Mouse (Mus musculus) embryonic facial prominence, embryonic 11.5 days (tissue): Measurements from ENCODE around the gene Otud4. TPM values are rescaled to one million over a fixed set of nuclear protein-coding genes. Genes with fewer than 3 reads are reported as not detected.
"Not testable (repeated sequence)": the region's sequence is repeated elsewhere in the genome, so short reads cannot be mapped to it uniquely, and the experiment has no call there.

Source experiments
- ATAC-seq: fragments of 200-750 bp; cut with Nextera tagmentation; replicated peaks from 2 replicates; pipeline ENCODE4 v1.8.0; 2017; ENCODE audit warnings: low read depth; ENCODE audit not compliant: insufficient number of reproducible peaks, low FRiP score, low TSS enrichment
- DNase-seq: peaks from one replicate; pipeline ENCODE4 v3.0.0-alpha.2; 2015; ENCODE audit warnings: low spot score
- H3K27ac ChIP-seq: fragments of 300-500 bp; sonication (generic); replicated peaks from 2 replicates; pipeline ENCODE4 v1.5.1; 2014; ENCODE audit warnings: mild to moderate bottlenecking, low read depth, low read length, control low read depth
- H3K27me3 ChIP-seq: fragments of 300-500 bp; sonication (generic); 2 replicates; pipeline ENCODE4 v1.6.1; 2014; ENCODE audit warnings: mild to moderate bottlenecking, low read length, moderate library complexity, mixed read lengths; ENCODE audit not compliant: control insufficient read depth, insufficient read depth
- H3K36me3 ChIP-seq: fragments of 300-500 bp; sonication (generic); replicated peaks from 2 replicates; pipeline ENCODE4 v1.6.1; 2014; ENCODE audit warnings: low read depth, mild to moderate bottlenecking, low read length, moderate library complexity, mixed read lengths; ENCODE audit not compliant: control insufficient read depth, insufficient read depth
- H3K4me1 ChIP-seq: fragments of 300-500 bp; sonication (generic); 2 replicates; pipeline ENCODE4 v1.6.1; 2014; ENCODE audit warnings: low read length, mixed read lengths; ENCODE audit not compliant: control insufficient read depth, insufficient read depth
- H3K4me2 ChIP-seq: fragments of 300-500 bp; sonication (generic); 2 replicates; pipeline ENCODE4 v1.6.1; 2014; ENCODE audit warnings: low read depth, mild to moderate bottlenecking, control low read depth, low read length, moderate library complexity
- H3K4me3 ChIP-seq: fragments of 300-500 bp; sonication (generic); 2 replicates; pipeline ENCODE4 v1.5.1; 2014; ENCODE audit warnings: low read depth, low read length, control low read depth
- H3K9ac ChIP-seq: fragments of 300-500 bp; sonication (generic); replicated peaks from 2 replicates; pipeline ENCODE4 v1.6.1; 2014; ENCODE audit warnings: mild to moderate bottlenecking, control low read depth, low read length
- H3K9me3 ChIP-seq: fragments of 300-500 bp; sonication (generic); replicated peaks from 2 replicates; pipeline ENCODE4 v1.6.1; 2016; ENCODE audit warnings: mild to moderate bottlenecking, low read length, inconsistent platforms, mixed read lengths; ENCODE audit not compliant: control insufficient read depth
- WGBS: fragments of 180-500 bp; shearing (Covaris S2); extraction: QIAGEN DNeasy Blood & Tissue Kit; methylation state at CpG from one replicate; pipeline ENCODE4 v1.1.7; 2014; 5-methylcytosine and 5-hydroxymethylcytosine counted together
- polyA plus RNA-seq: library from polyadenylated mRNA; unstranded; fragments of >200 nt; fragmentation: Nextera tagmentation; extraction: Ambion mirVana; gene quantifications from 2 replicates; pipeline ENCODE4 v1.2.1, GENCODE M21; 2014

Gene Otud4
- 19.5 and 22.9 TPM in 2 replicates for polyA plus RNA-seq

DNA sequence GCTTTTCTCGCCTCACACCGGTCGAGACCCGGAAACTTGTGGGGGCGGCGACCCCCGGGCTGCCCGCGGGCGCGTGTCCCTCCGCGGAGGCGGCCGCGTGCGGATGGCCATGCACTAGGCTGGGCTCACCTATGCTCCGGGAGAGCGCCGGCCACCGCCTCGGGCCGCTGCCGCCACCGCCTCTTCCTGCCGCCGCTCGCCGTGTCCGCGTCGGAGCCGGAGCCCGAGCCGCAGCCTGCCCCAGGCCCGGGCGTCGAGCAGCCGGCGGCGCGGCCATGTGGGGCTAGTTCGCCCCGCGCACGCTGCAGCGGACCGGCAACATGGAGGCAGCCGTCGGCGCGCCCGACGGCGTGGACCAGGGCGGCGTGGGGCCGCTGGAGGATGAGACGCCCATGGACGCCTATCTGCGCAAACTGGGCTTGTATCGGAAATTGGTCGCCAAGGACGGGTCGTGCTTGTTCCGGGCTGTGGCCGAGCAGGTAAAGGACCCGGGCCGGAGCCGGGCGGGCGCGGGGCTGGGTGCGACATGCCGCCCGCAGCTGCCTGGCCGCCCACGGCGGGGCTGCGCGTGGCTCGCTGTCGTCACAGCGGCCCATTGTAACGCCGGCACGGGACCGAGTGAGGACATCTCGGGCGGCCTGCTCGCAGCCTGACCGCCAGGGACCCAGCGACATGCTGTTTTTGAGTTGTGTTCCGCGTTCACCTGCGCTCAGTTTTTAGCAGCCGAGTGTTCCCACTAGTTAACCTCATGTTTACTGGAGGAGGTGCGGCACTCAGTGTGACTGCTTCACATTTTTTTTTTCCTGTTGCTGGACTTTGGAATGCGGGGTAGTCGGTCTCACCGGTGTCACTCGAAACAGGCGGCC is at the start of gene Otud4:
TSS of gene Otud4 (plus strand) at position 33 of the 866 bp plus-strand sequence.
- ATAC-seq (peak; percentile 68), DNase-seq (peak; percentile 59)
- Histone ChIP-seq H3K36me3 (no peaks in the 10 kb centered on the region), H3K4me1 (no peaks in the 10 kb centered on the region), H3K4me2 (peak within 1 kb of the TSS; percentile 73), H3K27ac (peak within 1 kb of the TSS; percentile 90), H3K4me3 (peak within 1 kb of the TSS; percentile 92), H3K27me3 (no peaks in the 10 kb centered on the region), H3K9ac (peak within 1 kb of the TSS; percentile 89), H3K9me3 (no peaks in the 10 kb centered on the region)
- under 1% methylated on average over 101 of the region's 103 CpGs for WGBS

DNA sequence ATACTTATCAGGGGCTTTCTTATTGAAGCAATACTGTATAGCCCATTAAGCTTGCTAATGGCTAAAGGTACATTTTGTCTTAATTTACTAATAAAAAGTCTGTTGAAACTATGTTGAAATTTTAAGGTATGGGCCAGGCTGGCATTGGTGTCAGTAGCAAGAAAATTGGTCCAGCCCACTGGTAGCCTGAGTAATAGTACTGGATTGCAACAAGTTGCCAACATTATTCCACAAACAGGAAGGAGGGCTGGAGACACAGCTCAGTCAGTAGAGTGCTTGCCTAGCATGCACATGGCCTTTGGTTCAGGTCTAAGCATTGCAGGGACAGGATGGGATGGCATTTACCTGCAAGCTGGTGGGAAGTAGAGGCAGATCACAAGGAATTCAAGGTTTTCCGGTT is 38.5 kb upstream of the Otud4 start:
- no peak overlapping the region for H3K4me3 ChIP-seq
- H3K27me3 ChIP-seq = no peaks in the 10 kb centered on the region
- WGBS = 83% methylated on average over 1 of the region's 1 CpGs
- H3K9ac ChIP-seq = no peak overlapping the region
- no peaks in the 10 kb centered on the region for H3K36me3 ChIP-seq
- H3K4me1 ChIP-seq = no peaks in the 10 kb centered on the region
- no peak overlapping the region for H3K4me2 ChIP-seq
- no peaks in the 10 kb centered on the region for H3K9me3 ChIP-seq
- no peak overlapping the region for H3K27ac ChIP-seq
- ATAC-seq = no peak
- no peak for DNase-seq

DNA sequence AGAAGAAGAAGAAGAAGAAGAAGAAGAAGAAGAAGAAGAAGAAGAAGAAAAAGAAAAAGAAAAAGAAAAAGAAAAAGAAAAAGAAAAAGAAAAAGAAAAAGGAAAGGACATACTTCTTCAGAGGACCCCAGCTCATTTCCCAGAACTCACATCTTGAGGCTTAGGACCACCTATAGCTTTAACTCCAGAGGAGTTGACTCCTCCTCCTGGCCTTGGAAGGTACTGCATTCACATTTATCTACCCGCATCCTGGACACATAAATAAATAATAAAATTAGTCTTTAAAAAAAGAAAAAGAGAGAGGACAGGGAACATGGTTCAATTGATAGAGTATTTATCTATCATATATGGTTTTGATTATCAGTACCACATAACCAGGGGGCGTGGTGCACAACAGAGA is 36.2 kb upstream of the Otud4 start:
- not testable (repeated sequence) for H3K36me3 ChIP-seq, H3K27ac ChIP-seq, H3K4me2 ChIP-seq, H3K4me1 ChIP-seq, ATAC-seq, H3K9ac ChIP-seq, H3K9me3 ChIP-seq, H3K27me3 ChIP-seq, H3K4me3 ChIP-seq
- DNase-seq = peak; percentile 82
- WGBS = 39% methylated on average over 2 of the region's 2 CpGs

DNA sequence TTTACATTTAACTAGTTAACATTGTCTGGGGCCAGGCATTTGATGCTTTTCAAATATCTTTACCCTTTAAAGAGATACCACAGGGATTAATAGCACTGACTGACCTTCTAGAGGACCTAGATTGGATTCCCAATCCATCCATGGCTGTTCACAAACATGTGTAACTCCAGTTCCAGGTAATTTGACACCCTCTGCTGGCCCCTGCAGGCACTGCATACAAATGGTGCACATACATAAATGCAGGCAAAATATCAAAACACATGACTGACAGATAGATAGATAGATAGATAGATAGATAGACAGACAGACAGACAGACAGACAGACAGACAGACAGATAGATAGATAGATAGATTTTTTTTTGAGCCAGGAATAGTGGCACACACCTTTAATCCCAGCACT is 33.2 kb upstream of the Otud4 start:
- Histone ChIP-seq H3K4me3 (no peak overlapping the region), H3K9ac (no peak overlapping the region), H3K36me3 (no peaks in the 10 kb centered on the region), H3K4me1 (no peaks in the 10 kb centered on the region), H3K4me2 (no peak overlapping the region), H3K27ac (no peak overlapping the region), H3K27me3 (no peaks in the 10 kb centered on the region), H3K9me3 (no peaks in the 10 kb centered on the region)
- ATAC-seq (no peak), DNase-seq (peak; percentile 50)

- no peak overlapping the region for H3K4me3 ChIP-seq
- H3K27ac ChIP-seq = no peak overlapping the region
- WGBS = 54% methylated on average over 5 of the region's 5 CpGs
- no peak overlapping the region for H3K9ac ChIP-seq
- no peaks in the 10 kb centered on the region for H3K36me3 ChIP-seq
- peak; percentile 40 for DNase-seq
- no peaks in the 10 kb centered on the region for H3K27me3 ChIP-seq
- ATAC-seq = no peak
- H3K4me2 ChIP-seq = no peak overlapping the region
- no peaks in the 10 kb centered on the region for H3K9me3 ChIP-seq
- no peaks in the 10 kb centered on the region for H3K4me1 ChIP-seq
Measured at GRCm38 (mm10) chr8:79606751-79607300, 32.6 kb upstream of the Otud4 start.

DNA sequence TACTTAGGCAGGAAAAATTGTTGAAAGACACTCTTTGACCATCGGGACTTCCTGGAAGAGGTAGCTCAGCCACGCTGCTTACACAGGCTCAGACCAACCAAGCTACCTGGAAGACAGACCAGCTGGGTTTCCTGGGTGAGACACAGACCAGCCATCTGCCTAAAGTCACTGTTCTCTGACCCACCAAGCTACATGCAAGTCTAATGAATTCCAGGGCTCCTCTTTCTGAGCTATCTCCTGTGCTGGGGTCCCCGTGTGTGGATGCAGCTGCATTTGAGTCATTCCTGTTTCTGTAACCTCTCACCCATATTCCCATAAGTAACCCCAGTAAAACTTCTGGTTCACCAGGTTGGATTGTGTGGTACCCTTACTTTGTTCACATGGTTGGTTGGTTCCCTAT is 30.7 kb upstream of the Otud4 start:
- no peak overlapping the region for H3K27ac ChIP-seq
- DNase-seq = no peak
- no peak for ATAC-seq
- H3K27me3 ChIP-seq = no peaks in the 10 kb centered on the region
- no peaks in the 10 kb centered on the region for H3K36me3 ChIP-seq
- 78% methylated on average over 3 of the region's 3 CpGs for WGBS
- no peaks in the 10 kb centered on the region for H3K4me1 ChIP-seq
- H3K4me2 ChIP-seq = no peak overlapping the region
- no peak overlapping the region for H3K4me3 ChIP-seq
- no peak overlapping the region for H3K9ac ChIP-seq
- no peaks in the 10 kb centered on the region for H3K9me3 ChIP-seq

GRCm38 (mm10) chr8:79610268-79610667 is 29.1 kb upstream of the Otud4 start:
- Histone ChIP-seq H3K9me3 (no peaks in the 10 kb centered on the region), H3K9ac (no peak overlapping the region), H3K4me3 (no peak overlapping the region), H3K4me2 (no peak overlapping the region), H3K27me3 (no peaks in the 10 kb centered on the region), H3K27ac (no peak overlapping the region), H3K4me1 (no peaks in the 10 kb centered on the region), H3K36me3 (no peaks in the 10 kb centered on the region)
- no peak for ATAC-seq
- DNase-seq = no peak

DNA sequence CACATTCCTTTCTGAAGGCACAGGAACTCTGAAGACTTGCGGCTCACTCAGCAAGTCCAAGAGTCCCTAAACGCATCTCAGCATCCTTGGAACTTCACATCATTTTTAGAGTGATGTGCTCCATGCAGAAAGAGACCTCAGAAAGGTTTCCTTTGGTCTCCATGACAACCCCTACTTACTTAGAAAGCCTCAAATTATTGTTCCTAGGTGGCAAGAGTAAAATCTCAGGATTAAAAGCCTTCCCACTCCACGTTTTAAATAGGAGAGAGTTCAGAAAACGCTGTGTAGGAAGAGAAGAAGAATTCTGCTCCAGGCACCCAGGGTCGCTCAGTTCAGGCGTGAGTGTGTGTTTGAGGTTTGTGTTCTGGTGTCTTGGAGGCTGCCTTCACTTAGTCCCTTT is 27.1 kb upstream of the Otud4 start:
- ATAC-seq (no peak), DNase-seq (no peak)
- no peaks in the 10 kb centered on the region for H3K36me3 ChIP-seq
- H3K9ac ChIP-seq = no peak overlapping the region
- H3K9me3 ChIP-seq = no peaks in the 10 kb centered on the region
- no peaks in the 10 kb centered on the region for H3K4me1 ChIP-seq
- H3K27ac ChIP-seq = no peak overlapping the region
- no peak overlapping the region for H3K4me3 ChIP-seq
- H3K27me3 ChIP-seq = no peaks in the 10 kb centered on the region
- 74% methylated on average over 6 of the region's 6 CpGs for WGBS
- H3K4me2 ChIP-seq = no peak overlapping the region
